13 mouse cellular contexts compared by ENCODE assay signal in genomic region chr10:50891876-50892711, GRCm38 (mm10). TPM values are rescaled to one million over a fixed set of nuclear protein-coding genes. Genes with fewer than 3 reads are reported as not detected.
DNase-seq lines count a peak whose midpoint lies in the region; ATAC-seq lines count a peak whose summit lies in the region.
"Had no signal": no experiment of that assay in that cellular context is flagged by ENCODE, and none has a peak within 500 bp of the region (broad histone marks: within the 10 kb centered on the region; RNA-seq: fewer than 3 reads in every experiment).

No protein-coding gene starts in this region.

- WGBS in hindbrain, embryonic 10.5 days = under 1% methylated on average over 26 of the region's 26 CpGs
- WGBS in hindbrain, embryonic 14.5 days = under 1% methylated on average over 26 of the region's 26 CpGs

- H3K4me2 ChIP-seq in hindbrain, embryonic 14.5 days (replicated peaks) = no peak overlapping the region
- H3K4me2 ChIP-seq: heart, embryonic 15.5 days; intestine, embryonic 15.5 days; limb, embryonic 15.5 days had no signal

- H3K27ac ChIP-seq in hindbrain, embryonic 10.5 days = no peak overlapping the region
- H3K27ac ChIP-seq in hindbrain, embryonic 14.5 days = no peak overlapping the region
- H3K27ac ChIP-seq: heart, embryonic 15.5 days; intestine, embryonic 15.5 days; limb, embryonic 15.5 days had no signal

- peak overlapping the region; percentile 4; the same call in 1 of the 2 replicates for H3K4me3 ChIP-seq in hindbrain, embryonic 10.5 days
- no peak overlapping the region for H3K4me3 ChIP-seq in hindbrain, embryonic 14.5 days (replicated peaks; ENCODE audit: low read length)
- H3K4me3 ChIP-seq: heart, embryonic 15.5 days; intestine, embryonic 15.5 days; limb, embryonic 15.5 days had no signal

- no peak for ATAC-seq in hindbrain, embryonic 14.5 days (ENCODE audit: low FRiP score)
- ATAC-seq: intestine, embryonic 15.5 days had no signal

- no peaks in the 10 kb centered on the region for H3K9me3 ChIP-seq in hindbrain, embryonic 10.5 days
- H3K9me3 ChIP-seq in hindbrain, embryonic 14.5 days (ENCODE audit: control insufficient read depth, low read length) = no peaks in the 10 kb centered on the region
- H3K9me3 ChIP-seq: heart, embryonic 15.5 days; intestine, embryonic 15.5 days; limb, embryonic 15.5 days had no signal

- H3K4me1 ChIP-seq in hindbrain, embryonic 10.5 days (replicated peaks) = peaks cover 29% of the 10 kb centered on the region
- peaks cover 10% of the 10 kb centered on the region; the same call in 1 of the 2 replicates for H3K4me1 ChIP-seq in hindbrain, embryonic 14.5 days (replicated peaks; ENCODE audit: control insufficient read depth, insufficient read depth, low read length)

- H3K9ac ChIP-seq in hindbrain, embryonic 14.5 days = no peak overlapping the region
- H3K9ac ChIP-seq: heart, embryonic 15.5 days; intestine, embryonic 15.5 days; limb, embryonic 15.5 days had no signal

- peaks cover 97% of the 10 kb centered on the region for H3K27me3 ChIP-seq in hindbrain, embryonic 10.5 days (ENCODE audit: insufficient read depth, poor library complexity, severe bottlenecking)
- H3K27me3 ChIP-seq in hindbrain, embryonic 14.5 days (ENCODE audit: control insufficient read depth, insufficient read depth, low read length) = peaks cover 95% of the 10 kb centered on the region

- peak; percentile 51 for DNase-seq in hindbrain, embryonic 10.5 days (ENCODE audit: low spot score)
- no peak for DNase-seq in hindbrain, embryonic 14.5 days (ENCODE audit: low spot score)
- DNase-seq in retina, postnatal 1 day = peak; percentile 35
- DNase-seq in retina, embryonic 14.5 days (ENCODE audit: low spot score) = no peak
- DNase-seq in kidney, postnatal 14 days = peak; percentile 45
- DNase-seq in ovary, postnatal 36 days (ENCODE audit: low spot score) = no peak
- no peak for DNase-seq in thymus, postnatal 10 days (ENCODE audit: low spot score in 2 of 2)
- DNase-seq in left cerebral cortex, adult 9 months (ENCODE audit: low spot score in 2 of 2) = no peak
- DNase-seq: cerebellum, postnatal 25 days had no signal

- H3K36me3 ChIP-seq in hindbrain, embryonic 10.5 days = no peaks in the 10 kb centered on the region
- H3K36me3 ChIP-seq in hindbrain, embryonic 14.5 days (replicated peaks; ENCODE audit: control insufficient read depth, insufficient read depth) = no peaks in the 10 kb centered on the region
- H3K36me3 ChIP-seq: heart, embryonic 15.5 days; intestine, embryonic 15.5 days; limb, embryonic 15.5 days had no signal

RNA-seq across cellular contexts. Expression of gene Sim1, which starts 2.5 kb away (rescaled TPM):
- polyA plus RNA-seq in hindbrain, embryonic 10.5 days (2016; fragmentation: Nextera tagmentation; extraction: Ambion mirVana) = 0.82 and 0.90 TPM in 2 replicates
- polyA plus RNA-seq in hindbrain, embryonic 14.5 days (2014; fragmentation: Nextera tagmentation; extraction: Ambion mirVana) = 0.08 and 0.59 TPM in 2 replicates
- polyA plus RNA-seq: frontal cortex, adult 2 months; heart, embryonic 15.5 days; intestine, embryonic 15.5 days had no signal

Comparison
In these comparisons a context has a peak if more than half of its experiments do, and no peak if none do; other contexts are left out.
1. DNase-seq: peak in hindbrain, embryonic 10.5 days (single experiment), retina, postnatal 1 day (single experiment) and kidney, postnatal 14 days (single experiment); none in hindbrain, embryonic 14.5 days (single experiment), retina, embryonic 14.5 days (single experiment), ovary, postnatal 36 days (single experiment), thymus, postnatal 10 days (0 of 2) and left cerebral cortex, adult 9 months (0 of 2).